Mouse (Mus musculus): Measurements from ENCODE around the gene Gm49486. TPM values are rescaled to one million over a fixed set of nuclear protein-coding genes. Genes with fewer than 3 reads are reported as not detected.

Gm49486 gene
- 0.96 and 1.1 TPM in 2 replicates for polyA plus RNA-seq (2012; rRNA removed)

DNA sequence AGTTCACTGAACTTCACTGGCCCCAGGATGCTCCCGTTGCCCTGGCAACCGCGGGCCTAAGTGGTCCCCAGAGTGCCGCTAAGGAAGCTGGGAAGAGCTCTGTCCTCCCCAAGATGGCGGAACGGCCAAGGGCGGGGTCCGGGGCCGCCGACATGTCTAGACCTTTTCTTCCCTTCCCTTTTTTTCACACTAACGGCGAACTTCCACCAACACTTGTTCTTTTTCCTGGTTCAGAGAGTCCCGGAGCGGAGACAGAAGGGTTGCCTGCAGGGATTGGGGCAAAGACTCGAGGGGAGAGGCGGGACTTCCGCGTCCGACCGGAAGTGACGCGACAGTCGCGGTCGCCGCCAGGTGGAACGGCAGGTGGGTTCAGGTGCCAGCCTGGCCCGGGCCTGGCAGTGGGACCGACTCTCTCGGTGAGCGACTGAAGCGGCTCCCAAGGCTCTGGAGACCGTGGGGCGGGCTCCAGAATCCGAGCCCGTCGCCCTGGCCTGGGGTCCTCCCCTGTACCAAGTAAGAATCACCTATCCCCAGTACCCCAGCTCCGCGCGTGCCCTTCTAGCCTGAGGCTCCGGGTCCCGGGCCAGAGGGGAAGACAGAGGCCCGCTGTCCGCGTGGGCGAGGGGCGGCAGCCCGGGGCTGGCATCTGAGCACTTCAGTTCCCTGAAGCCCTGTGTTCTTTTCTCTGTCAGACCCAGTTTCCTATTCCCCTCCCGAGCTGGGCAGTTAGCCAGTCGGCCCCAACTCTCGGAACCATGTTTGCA is at the start of gene Gm49486, which contains the start of gene Pick1:
Gene Gm49486, plus strand, starts transcription at position 334 of the 764 bp plus-strand sequence.
Gene Pick1, plus strand, starts transcription at position 116 of the 764 bp plus-strand sequence.
- peak; percentile 79 for DNase-seq (ENCODE audit: low spot score)

DNA sequence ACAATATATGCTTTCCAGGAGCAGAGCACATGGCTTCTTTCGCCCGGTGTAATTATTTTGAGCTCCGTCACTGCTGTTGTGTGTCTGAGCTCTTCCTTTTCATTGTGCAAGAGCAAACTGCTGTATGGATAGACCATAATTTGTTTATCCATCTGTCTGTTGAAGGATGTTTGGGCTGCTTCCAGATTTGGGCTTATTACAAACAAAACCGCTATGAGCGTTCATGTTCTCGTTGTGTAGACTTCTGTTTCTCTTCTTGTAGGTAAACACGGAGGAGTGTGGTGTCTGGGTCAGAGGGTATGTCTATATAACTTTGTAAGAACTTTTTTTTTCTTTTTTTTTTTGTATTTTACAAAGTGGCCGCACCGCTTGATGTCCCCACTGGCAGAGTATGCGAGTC is 44.0 kb upstream of the Gm49486 start:
- DNase-seq (ENCODE audit: low spot score), result no peak

DNA sequence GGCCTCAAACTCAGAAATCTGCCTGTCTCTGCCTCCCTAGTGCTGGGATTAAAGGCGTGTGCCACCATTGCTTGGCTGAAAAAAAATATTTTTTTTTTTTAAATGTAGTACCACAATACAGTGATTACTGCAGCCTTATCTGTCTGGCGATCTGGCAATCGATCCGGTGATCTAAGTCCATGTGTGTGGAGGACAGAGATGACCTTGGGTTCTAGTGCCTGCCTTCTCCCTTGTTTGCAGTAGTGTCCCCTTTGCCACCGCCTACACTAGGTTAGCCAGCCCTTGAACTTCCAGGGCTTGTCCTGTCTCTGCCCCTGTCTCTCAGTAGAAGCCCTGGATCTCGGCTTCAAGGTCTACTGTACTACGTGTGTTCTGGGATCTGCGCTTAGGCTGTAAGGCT is 41.4 kb upstream of the Gm49486 start:
- DNase-seq (ENCODE audit: low spot score), result no peak

DNA sequence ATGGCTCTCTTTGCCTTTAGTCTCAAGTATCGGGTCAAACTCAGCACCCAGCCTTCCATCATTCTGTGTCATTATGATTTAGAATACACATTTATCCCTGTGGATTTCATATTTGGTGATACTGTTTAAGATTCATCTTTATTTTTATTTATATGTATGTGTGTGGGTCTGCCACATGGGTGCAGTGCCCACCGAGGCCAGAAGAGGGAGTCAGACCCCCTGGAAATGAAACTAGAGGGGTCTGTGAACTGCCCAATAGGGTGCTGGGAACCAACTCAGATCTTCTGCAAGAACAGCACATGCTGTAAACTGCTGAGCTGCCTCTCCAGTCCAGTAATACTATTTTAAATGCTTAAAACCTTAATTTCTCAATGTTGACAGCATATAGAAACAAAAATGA is 37.8 kb upstream of the Gm49486 start:
- DNase-seq (ENCODE audit: low spot score), result no peak

DNA sequence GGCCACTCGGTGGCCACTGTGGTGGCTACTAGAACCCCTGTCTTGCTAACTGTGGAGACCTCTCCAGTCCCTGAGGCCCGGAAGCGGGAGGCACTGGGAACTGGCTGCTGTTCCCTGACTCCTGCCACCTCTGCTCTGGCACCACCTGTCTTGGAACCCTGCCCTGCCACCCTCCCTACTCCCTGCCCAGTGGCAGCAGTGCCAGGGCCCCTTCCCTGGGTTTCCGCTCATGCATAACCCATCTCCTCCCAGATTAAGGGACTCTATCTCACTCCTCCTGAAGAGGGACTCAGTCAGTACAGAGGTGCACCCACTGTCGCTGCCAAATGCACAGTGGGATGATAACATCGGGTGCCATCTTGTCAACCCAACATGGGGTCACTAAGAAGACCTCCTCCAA is 36.7 kb upstream of the Gm49486 start:
- no peak for DNase-seq (ENCODE audit: low spot score)

DNA sequence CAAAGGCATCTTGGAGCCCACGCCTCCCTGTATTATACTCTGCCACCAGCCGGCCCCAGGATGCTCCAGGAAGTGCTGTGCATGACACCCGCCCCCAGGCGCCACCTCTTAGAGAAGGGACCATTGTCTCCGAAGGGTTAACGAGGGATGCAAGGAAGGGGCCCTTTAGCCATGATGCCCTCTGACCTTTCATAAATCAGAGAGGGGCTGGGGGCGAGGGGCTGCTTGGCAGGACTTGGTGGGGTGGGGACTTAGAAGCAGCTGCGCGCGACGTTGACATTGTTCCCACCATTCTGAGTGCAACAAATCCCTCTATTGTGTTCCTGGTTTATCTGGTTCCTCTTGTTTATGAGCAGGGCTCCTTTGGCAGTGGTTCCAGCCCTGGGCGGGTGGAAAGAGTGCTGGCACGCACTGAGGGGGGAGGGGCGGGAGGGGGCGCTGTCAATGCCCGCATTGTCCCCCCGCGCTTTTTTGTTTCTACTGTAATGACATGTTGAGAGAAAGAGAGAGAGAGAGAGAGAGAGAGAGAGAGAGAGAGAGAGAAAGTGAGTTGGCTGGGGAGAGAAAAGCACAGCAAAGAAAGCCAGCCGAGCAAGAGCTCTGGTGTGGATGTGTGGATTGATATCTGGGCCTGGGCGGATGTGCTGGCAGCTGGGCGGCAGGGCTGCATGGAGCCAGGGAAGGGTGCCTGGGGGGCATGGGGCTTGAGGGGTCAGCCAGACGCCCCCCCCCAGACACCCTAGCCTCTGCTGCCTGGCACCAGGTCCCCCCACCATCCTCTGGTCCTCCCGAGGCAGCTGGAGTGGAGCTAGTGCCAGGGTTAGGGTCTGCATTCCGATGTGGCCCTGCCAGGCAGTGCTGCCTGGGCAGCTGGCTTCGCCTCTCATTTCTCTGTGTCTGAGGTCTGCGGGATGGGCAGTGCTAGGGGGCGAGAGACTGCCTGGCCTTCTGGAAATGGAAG is 36.0 kb upstream of the Gm49486 start:
- no peak for DNase-seq (ENCODE audit: low spot score)

DNA sequence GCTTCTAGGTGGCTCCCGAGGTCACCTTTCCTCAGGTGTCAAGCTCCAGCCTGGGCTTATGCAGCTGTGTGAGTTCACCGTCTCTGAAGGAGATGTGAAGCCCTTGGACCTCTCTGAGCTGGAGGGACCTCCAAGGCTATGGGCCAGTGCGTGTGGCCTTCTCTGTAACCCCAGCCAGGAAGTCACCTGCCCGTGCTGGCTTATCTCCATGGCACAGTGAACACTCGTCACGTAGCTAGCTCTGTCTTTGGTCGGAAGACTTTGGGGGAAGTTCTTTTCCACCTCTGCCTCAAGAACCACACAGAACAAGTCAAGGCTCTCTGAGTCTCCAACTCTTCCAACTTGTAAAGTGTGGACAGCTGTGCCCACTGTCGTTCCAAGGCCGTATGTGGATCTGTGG is 35.1 kb upstream of the Gm49486 start:
- no peak for DNase-seq (ENCODE audit: low spot score)

DNA sequence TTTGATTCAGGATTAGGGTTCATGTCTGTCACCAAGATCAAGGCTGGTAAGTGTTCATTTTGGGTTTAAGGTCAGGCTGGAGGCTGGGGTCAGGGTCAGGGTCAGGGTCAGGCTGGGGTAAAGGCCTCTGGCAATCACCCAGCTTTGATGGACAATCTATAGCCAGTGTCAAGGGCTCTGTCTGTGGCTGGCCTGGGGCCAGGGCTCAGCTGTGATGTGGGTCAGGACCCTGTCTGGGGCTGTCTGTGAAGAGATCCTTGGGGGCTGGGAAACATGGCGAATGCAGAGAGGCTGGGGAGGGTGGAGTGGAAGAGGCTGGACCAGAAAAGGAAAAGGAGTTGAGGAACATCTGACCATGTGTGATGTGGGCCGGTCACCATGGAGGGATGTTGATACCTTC is 34.2 kb upstream of the Gm49486 start:
- DNase-seq (ENCODE audit: low spot score), result no peak

DNA sequence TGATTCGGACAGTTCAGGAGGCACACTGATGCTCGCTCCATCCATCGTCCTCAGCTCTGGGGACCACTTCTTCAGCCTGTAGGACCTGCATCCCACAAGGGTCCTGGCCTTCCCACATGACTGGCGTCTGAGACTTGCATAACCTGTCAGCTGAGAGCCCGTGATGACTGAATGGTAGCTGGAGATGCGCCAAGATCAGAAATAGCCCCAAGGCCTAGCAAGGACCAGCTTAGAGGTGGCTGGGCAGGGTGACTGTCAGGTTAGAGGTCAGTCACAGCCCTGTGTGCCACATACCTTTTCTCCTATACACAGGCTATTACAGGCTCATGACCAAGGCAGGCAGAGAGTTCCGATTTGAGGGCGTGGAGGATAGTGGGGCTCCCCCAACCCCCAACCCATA is 33.7 kb upstream of the Gm49486 start:
- no peak for DNase-seq (ENCODE audit: low spot score)

DNA sequence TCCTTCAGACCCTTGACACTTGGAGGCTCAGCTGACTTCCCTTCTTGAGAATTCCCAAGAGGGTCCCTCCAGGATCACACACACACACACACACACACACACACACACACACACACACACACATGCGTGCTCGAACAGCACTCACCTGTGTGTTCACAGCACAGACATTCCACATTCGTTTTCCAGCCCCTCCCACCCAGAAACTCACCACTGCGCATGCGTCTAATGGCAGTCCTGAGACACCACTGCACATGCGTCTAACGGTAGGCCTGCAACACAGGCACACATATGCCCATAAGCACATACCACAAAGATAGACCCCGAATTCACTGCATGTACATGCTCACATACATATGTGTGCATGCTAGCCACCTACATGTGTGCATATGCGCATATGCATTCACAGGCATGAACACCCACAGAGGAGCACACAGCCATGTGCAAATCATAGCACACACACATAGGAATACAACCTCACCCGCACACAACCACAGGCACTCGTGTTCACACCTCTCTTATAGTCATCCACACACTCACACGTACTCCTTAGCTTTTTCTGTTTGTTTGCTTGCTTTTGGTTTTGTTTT is 29.7 kb upstream of the Gm49486 start:
- no peak for DNase-seq (ENCODE audit: low spot score)

DNA sequence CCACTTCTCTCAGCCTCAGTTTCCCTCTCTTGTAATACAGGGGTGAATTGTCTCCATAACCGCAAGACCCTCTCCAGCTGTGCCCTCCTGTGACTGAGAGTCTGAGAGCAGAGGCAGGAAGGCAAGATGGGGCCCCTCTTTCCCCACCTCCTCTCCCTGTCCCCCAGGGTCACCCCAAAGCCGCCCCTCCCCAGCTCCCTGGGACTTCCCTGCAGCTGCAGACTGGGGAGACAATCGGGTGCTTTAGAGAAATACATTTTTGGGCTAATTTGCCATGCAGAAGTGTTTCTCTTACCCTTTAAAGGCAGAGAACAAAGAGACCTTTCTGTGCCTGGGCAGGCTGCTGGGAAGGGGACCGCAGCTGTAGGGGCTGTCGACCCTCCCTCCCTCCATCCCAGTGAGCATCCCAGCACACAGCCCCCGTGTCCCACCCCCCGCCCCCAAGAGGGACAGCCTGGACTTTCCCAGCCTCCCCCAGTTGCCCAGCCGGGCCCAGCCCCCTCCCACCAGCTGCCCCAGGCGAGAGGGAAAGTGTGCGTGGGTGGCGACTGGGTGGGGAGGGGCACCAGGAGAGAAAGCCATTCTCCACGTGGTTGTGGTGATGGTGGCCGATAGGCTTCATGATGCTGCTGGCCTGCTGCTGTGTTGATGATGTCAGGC is 27.6 kb upstream of the Gm49486 start:
- DNase-seq (ENCODE audit: low spot score), result no peak

DNA sequence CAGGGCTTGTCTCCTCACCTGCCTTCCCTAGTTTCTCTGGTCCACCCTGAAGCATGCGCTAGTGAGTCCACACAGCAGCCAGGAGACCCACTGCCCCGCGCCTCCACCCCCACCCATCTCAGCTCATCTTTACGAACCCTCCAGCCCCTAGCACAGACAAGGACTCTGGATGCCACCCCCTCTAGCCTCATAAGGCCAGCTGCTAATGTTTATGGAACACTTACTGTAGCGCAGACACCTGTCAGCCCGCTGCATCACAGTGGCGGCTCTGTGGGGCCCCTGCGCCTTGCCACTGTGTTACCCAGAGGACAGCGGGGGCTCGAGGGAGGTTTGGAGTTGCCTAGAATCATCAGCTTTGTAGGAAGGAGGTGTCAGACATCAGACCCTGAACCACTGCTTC is 26.6 kb upstream of the Gm49486 start:
- no peak for DNase-seq (ENCODE audit: low spot score)

DNA sequence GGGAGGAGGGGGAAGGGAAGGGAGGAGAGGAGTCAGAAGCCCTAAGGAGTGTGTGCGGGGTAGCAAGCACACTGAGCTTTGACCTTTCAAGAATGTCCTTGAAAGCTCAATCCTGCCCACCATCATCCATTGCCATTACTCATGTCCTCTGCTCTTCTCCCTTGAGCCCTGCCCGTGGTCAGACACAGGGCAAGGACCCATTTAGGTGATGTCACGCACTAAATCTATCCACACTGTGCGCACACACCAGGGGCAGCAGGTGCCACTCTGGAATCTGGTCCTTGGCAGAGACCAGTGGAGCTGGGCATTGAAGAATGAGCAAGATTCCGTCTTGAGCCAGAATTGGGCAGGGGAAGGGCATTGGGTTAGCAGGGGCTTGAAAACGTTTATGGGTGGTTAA is 21.0 kb upstream of the Gm49486 start:
- no peak for DNase-seq (ENCODE audit: low spot score)

DNA sequence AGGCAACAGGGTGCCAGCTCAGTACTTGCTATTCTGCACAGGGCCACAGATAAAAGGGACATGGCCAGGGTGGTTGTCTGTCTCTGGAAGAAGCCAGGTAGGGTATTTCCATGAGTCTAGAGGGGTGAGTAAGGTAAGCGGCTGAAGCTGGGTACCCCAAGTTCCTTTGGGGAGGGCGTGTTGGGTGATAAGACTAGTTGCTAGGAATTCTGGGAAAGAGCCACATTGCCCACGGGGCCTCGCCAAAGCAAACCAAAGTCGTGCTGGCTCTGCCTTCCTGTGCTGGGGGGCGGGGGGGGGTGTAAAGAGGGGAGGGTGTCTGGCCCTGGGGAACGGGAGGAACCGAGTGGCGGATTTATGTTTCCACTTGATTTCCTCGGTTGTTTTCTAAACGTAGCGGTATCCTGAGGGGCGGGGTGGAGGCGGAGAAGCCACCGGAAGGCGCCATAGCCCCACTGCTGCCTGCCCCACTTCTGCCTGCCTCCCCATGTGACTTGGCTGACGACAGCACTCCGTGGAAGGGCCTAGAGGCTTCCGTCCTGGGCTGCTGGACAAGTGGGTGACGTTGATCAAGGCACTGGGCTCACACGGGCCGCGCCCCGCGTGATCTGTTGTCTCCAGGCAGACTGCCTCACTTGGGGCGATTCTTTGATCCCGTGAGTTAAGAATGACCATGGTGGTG is 20.3 kb upstream of the Gm49486 start:
- no peak for DNase-seq (ENCODE audit: low spot score)

DNA sequence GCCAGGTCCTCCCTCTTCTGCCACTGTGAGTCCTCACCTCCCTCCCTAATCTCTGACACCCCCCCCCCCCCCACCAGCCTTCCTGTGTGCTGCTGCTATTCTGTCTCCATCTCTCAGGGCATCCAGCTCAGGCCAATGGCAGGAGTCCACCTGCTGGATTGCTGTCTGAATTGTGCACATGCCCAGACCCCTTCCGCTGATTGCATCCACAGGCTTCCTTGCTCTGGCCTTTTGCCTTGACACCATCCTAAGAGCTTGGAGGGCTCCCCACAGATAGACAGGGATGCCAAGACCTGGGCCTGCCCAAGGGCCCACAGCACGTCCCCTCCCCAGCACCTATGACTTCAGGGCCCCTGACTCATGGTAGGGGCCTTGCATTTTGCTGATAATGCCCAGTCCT is 18.8 kb upstream of the Gm49486 start:
- DNase-seq (ENCODE audit: low spot score), result no peak

DNA sequence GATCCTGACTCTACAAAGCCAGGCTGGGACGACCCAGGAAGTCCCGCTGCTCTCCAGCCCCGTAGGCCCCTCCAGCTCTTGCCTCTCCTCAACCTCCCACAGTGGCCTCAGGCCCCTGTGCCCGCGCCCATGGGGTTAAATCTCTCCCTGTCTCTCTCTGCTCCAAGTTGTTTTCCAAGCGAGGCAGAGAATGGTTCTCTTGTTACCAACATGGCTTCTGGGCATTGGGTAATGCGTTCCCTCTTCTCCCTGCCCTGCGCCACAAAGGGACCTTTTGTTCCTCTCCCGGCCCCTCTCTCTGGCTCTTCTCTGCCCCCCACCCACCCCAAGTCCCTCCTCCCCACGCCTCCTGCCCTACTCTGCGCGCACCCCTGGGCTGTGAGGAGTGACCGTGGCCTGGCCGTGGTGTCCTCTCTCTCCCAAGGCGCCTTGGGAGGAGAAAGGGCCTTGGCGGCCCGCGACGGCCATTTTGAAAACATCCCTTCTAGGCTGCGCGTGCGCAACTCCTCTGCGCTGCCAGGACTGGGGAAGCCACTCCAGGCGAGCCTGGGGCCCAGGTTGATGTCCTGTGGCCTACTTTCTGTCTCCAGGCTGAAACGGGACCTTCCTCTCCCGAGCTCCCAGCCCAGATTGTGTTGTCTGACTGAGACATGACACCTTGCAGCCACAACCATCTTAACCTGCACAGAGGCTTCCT is 16.3 kb upstream of the Gm49486 start:
- DNase-seq (ENCODE audit: low spot score), result no peak

DNA sequence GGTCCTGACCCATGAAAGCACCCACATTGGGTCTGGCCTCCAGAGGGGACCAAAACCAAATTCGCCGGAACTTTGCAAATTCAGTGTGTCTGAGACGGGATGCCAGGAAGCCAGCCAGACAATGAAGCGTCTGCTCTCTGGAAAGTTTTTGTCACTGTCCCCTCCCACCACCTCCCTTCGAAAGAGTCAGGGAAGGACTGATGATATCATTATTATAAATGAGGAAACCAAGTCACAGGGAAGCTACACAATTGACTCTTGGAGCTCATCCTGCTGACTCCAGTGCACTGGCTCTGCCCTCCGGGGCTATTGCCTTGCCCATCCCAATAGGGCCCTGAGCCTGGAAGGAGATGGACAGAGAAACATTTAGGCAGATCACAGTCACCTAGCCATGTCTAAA is 15.6 kb upstream of the Gm49486 start:
- no peak for DNase-seq (ENCODE audit: low spot score)

DNA sequence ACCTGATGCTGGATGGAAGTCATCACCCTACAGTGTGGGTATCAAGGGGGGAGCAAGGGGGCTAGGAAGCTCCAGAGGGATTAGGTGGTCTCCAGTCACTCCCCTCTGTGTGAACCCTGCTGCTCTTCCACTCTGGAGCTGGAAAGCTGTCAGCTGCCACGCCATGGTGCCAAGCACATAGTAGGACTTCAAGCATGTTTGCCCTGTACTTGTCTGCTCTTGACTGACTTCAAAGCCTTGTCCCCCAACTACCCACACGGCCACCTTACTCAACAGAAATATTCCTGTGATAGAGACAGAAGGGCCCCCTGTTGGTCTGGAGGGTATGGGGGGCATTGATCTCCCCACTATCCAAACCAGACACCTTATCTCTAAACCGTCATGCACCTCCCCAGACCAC is 13.0 kb upstream of the Gm49486 start:
- DNase-seq (ENCODE audit: low spot score), result no peak

DNA sequence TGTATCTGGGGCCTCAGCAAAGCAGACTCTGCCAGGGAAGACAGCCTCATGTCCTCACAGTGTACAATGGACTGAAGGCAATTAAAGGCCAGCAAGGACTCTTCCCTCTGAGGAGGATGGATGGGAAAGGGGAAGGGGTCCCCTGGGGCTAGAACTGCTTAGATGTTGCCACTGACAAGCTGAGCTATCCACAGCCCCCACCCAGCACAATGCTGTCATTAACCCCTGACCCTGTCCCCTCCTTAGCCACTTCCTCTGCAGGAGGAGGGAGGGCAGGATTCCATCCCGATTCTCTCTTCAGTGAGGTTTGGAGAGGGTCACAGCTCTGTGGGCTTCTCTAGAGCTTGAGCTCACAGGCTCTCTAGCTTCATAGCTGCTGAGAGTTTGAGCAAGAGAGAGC is 9.6 kb upstream of the Gm49486 start:
- DNase-seq (ENCODE audit: low spot score), result no peak

DNA sequence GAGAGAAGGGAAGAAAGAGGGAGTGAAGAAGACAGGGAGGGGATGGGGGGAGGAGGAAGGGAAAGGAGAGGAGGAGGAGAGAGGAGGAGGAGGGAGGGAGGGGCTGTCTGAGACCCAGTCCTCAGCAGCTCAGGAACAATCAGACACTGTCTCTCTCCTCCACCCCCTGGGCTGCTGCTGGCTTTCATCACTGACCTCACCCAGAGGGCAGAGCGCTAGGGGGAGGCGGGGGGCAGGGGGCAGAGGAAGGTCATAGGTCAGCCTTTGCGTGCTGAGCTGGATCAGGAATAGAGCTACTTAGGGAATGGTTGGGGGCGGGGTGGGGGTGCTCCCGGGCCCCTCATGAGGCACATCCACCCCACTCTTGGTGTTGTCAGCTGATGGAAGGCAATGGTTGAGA is 5.5 kb upstream of the Gm49486 start:
- no peak for DNase-seq (ENCODE audit: low spot score)

DNA sequence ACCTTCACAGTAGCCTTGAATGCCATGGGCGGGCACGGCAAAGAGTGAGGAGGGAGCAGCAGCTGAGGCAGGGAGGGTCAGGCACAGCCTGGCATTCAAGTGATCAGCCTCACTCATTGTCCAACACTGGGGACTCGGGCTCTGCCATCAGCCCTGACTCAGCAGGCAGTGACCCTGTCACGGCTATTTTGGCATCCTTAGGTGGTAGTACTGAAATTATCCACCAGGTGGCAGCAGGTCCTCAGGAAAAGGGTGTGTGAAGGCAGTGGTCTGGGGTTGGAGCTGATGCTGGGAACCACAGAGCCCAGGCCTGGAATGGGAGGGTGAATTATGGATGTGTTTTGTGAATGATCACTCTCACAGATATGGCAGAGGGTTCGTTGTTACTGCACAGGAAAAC is 4.5 kb upstream of the Gm49486 start:
- DNase-seq (ENCODE audit: low spot score), result peak; percentile 42

All from urinary bladder, adult 2 months (tissue).